Mouse (Mus musculus) hematopoietic stem cell, adult 5-6 weeks (primary cell): Measurements from ENCODE around the gene Srsf4. TPM values are rescaled to one million over a fixed set of nuclear protein-coding genes. Genes with fewer than 3 reads are reported as not detected.

Source experiments
- ATAC-seq, 2 experiments: fragments of 125-278 bp in 1 of 2; replicated peaks in 1 of 2; 2 replicates each; pipeline ENCODE4 v1.8.0; 2016 to 2017; ENCODE audit warnings: inconsistent platforms in 2 of 2, mild to moderate bottlenecking in 2 of 2, moderate number of reproducible peaks in 2 of 2, low read depth in 1 of 2, moderate TSS enrichment in 1 of 2; ENCODE audit not compliant: low FRiP score in 2 of 2, poor library complexity in 2 of 2, severe bottlenecking in 2 of 2, insufficient read depth in 1 of 2, low TSS enrichment in 1 of 2
- total RNA-seq: library from RNA; stranded (forward); fragments of 172-1452, 232-1000 nt; gene quantifications from 2 replicates; pipeline ENCODE4 v1.2.3, GENCODE M21; 2017

Gene Srsf4
- 66.5 and 97.5 TPM in 2 replicates for total RNA-seq

DNA sequence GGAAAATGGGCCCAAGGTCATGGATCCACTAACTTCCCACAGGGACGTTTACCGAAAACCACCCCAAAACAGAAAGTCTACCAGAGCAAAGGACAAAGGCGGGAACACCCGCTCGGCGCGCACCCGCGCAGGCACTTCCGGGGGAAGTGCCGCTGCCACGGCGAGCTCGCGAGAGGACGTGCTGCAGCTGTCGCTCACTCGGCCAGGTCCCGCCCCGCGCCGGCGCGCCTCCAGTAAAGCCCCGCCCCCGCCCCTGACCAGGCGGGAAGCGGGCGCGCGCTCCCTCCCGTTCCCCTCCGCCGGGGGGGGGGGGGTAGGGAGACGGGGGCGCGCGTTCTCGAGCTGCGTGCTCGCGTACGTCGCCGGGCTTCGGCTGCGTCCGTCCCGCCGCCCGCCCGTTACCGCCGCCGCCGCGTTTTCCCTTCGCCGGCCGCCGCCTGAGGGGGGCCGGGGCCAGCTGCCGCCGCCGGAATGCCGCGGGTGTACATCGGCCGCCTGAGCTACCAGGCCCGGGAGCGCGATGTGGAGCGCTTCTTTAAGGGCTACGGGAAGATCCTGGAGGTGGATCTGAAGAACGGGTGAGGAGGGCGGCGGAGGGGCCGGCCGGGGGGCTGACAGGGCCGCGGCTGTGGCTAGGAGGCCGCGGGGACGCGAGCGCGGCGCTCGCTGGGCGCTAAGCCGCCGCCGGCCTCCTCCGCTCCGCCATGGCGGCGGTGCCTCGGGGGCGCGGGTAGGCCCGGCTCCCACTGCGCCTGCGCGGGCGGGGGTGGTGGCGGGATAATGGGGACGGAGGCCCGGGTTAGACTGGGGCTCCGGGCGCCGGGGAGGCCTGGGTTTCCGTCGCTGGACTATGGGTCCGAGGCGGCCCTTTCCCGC, at the start of gene Srsf4:
Gene Srsf4 (plus strand): TSS at position 325 of the 876 bp plus-strand sequence.
- peak; percentile 87 to 92 for ATAC-seq

DNA sequence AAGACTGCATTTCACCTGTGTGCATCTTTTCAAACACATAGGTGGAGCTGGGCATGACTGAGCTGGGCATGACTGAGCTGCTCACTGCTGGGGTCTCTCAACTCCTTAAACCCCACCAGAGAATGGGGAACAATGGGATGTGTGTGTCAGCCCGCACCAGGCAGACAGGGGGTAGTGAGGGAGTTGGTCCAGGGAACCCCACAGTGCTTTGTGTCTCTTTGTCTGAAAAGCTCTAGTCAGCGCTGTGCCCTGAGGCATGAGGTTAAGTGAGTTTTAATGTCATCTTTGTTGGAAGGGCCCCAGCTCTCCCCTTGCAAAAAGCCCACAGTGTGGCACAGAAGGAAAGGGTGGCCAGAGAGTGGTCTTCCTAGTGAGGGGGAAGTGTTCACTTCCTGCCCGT, 48.5 kb upstream of the Srsf4 start:
- ATAC-seq = no peak

GRCm38 (mm10) chr4:131825830-131826229, 47.6 kb upstream of the Srsf4 start:
- peak; percentile 30 to 74; a peak in 2 of 4 replicates for ATAC-seq

DNA sequence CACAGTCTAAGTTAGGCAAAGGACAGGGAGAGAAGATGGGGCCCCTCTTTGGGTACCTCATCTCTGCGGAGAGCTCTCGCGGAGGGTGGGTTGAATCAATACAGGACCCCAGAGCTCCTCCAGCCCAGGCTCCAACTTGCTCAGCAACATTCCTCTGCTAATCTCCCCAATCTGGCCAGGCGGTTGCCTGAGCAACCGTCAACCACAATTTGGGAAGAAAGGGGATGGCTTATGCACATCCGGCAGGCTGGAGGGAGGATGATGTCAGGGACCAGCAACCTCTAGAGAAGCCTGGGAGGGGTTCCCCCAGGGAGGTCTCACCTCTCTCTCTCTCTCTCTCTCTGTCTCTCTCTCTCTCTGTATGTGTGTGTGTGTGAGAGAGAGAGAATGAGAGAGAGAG, 46.5 kb upstream of the Srsf4 start:
- no peak for ATAC-seq

- ATAC-seq = no peak
Measured at GRCm38 (mm10) chr4:131829123-131829522, 44.3 kb upstream of the Srsf4 start.

- no peak for ATAC-seq
Measured at GRCm38 (mm10) chr4:131831546-131832045, 41.8 kb upstream of the Srsf4 start.

GRCm38 (mm10) chr4:131832759-131833407, 40.5 kb upstream of the Srsf4 start:
- no peak for ATAC-seq

DNA sequence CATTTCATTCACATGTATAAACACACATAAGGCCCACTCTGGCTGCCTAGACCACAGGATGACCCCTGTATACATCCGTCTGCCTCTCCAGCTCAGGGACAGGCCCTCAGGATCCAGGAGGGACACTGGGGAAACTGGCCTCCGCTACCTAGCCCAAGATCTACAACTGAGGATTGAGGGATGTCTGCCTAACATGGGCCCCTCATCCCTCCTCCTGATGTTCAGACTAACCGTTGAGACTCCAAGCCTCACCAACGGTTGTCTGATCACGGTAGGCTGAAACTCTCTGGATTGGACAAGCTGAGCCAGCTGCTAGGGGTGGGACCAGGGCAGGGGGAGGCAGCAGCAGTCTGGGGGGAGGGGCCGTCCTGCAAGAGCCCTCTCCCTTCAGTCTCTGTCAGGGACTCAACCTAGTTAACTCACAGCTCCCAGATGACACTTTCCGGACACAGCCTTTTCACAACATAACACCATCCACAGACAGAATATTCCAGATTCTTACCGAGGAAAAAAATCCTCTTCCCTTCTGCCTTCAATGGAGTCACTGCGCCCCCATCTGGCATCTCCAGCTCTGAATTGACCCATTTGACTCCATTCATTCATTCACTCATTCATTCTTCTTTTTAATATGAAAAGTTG, 39.3 kb upstream of the Srsf4 start:
- ATAC-seq = no peak

DNA sequence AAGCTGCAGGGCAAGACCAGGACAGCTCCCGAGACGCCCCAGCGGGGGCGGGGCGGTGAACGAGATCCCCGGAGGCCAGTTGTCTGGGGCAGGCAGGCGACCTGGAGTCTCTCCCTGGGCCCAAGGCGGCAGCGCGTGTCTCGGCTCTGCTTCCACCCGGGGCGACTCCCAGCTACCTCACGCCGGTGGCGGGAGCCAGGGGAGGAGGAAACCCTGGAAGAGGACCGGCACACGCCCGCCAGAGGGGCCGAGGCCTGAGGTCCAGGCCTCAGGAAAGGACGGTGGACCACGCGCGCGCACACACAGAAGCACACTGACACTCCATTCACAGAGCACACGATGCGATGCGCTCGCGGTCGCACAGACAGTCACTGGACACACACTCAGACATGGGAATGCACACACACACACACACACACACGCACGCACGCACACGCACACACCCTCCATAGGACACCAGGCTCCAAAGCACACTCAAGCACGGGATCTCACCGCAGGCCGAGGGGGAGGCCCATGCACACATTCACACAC, 37.0 kb upstream of the Srsf4 start:
- 0 out of 4 replicates have a peak, but pooled peaks of 1 of the 2 experiments have one; percentile 3 for ATAC-seq

- peak in 1 of 2 experiments; percentile 45; a peak in 2 of 4 replicates for ATAC-seq
Measured at GRCm38 (mm10) chr4:131836891-131837491, 36.4 kb upstream of the Srsf4 start.

DNA sequence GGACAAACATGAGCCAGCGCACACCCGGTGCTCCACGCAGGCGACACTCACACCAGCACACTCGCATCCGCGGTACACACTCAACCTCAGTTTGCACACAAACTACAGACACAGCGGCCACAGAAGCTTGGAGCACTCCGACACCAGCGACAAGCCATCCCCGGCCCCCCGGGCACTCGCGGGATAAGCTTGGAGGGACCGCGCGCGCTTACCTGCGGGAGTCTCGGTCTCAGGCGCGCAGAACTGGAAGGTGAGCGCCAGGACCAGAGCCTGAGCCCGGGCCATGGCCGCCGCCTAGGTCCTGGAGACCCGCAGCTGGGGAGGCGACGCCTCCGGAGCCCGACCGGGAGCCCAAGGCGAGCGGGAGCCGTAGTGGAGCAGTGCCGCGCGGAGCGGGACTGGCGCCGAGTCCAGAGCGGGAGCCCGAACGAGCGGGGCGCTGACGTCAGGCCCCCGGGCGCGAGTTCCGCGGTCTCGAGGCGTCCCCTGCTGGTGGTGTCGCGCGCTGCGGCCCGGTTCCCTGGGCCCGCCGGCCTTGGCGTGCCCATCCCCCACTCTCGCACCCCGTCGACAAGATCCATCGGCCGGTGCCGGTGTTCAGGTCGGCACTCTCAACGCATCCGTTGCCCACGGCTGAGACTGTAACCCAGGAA, 35.4 kb upstream of the Srsf4 start, which contains the start of gene Ptpru:
Gene Ptpru (minus strand): TSS at position 417 of the 653 bp plus-strand sequence.
- peak; percentile 42 to 74 for ATAC-seq

- ATAC-seq = peak; percentile 81 to 93
Measured at GRCm38 (mm10) chr4:131843290-131843743, 30.1 kb upstream of the Srsf4 start, which contains the start of gene Mecr. Gene Mecr (plus strand): TSS chr4:131843470.

DNA sequence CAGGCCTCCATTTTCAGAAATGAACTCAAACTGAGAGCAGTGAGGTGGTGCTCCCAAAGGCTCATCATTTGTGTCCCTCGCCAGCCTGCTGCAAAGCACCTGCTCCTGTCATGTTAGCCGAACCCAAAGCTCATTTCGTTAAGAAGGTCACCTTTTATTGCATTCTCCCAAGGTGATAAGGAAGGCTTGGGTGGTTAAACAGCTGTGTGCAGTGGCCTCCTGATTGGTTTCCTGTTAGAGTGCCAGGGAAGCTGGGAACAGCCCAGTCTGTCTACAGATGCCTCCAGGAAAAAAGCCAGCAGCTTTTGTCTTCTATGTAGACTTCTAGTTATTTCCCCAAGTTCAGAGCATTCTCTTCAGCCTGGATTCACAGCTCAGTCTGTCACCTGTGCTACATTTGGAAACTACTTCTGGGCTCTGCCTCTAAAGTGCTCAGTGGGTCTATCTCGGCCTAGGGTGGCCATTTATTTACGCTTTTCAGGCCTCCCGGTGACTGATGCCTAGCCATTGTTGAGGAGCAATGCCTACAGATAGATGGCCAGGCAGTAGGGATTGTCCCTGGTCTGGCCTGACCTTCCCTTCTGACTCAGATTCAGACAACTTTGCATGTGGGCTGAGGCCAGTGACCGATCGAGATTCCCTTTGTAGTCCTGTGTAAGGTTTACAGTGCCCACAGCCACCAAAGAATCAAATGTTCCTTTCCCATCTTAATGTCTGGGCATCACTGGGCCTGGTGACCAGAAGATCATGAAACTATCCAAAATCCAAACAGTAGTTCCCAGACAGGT, 27.2 kb upstream of the Srsf4 start:
- no peak for ATAC-seq

- ATAC-seq = no peak
Measured at GRCm38 (mm10) chr4:131848082-131848481, 25.3 kb upstream of the Srsf4 start.

DNA sequence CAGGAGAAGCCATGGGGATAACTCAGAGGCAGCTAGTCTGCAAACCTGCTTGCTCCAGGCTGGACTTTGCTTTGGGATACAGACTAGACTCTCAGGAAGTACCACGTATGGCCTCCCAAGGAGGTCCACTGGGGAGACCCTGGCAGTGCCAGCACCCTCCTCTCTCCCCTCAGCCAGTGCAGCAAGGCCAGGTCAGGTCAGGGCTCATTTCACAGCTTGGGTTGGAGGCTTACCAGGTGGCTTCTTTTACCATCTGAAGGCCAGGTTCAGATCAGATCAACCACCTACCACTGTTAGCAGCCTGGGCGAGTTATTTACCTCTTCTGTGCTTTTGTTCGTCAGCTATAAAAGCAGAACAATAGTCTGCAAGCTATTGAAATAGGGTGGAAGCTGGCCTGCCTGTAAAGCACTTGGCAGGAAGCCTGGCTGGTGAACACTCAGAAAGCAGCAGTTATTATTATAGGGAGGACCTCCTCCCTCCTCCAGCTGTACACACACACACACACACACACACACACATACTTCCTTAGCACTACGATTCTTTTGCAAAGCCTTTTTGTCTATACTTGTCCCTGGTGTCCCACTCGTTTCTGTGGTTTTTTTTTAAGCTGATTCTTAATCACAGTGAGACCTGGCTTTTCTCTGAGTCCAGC, 23.3 kb upstream of the Srsf4 start:
- ATAC-seq = peak; percentile 30 to 44; a peak in 2 of 4 replicates
